Mouse (Mus musculus) thymus, adult 18-20 months (tissue): ENCODE data around the gene Vamp2.

Experiments used
- DNase-seq, 2 experiments: peaks; one replicate each; pipeline ENCODE4 v3.0.0; 2022; ENCODE audit warnings: mixed read lengths in 2 of 2

The Vamp2 gene

DNA sequence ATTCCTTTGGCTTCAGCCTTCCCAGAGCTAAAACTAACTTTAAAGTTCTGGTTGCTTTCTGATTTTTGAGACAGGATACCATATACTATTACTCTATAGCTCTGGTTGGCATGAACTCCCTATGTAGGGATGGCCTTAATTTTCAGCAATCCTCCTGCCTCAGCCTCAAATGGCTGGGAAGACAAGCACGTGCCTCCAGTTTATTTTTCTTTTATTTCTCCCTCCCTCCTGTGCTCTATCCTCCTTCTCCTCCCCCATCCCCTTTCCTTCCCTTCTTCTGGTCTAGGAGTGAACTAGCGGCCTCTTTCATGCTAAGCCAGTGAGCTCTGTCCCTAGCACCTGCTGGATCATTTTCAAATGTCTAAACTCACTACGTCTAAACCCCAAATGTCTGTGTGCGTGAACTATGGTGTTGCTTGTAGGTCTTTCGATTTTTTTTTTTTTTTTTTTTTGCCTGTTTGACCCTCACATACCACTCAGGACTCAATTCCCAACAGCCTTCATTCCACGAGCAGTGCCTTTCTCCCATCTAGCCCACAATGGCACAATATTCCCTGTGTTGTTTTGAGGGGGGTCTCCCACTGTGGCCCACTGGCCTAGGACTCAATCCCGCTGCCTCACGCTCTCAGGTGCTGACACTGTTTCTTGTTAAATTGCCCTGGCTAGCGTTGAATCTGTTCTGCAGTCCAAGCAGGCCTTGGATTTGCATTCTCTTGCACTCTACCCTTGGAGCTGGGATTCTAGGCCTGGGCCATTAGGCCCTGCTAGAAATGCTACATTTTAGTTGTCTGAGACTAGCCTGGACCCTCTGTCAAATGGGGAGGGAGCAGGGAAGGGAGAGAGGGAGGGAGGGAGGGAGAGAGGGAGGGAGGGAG is 23.8 kb upstream of the Vamp2 start:
- no peak for DNase-seq

GRCm38 (mm10) chr11:69065394-69065925 is 22.8 kb upstream of the Vamp2 start:
- DNase-seq: no peak

DNA sequence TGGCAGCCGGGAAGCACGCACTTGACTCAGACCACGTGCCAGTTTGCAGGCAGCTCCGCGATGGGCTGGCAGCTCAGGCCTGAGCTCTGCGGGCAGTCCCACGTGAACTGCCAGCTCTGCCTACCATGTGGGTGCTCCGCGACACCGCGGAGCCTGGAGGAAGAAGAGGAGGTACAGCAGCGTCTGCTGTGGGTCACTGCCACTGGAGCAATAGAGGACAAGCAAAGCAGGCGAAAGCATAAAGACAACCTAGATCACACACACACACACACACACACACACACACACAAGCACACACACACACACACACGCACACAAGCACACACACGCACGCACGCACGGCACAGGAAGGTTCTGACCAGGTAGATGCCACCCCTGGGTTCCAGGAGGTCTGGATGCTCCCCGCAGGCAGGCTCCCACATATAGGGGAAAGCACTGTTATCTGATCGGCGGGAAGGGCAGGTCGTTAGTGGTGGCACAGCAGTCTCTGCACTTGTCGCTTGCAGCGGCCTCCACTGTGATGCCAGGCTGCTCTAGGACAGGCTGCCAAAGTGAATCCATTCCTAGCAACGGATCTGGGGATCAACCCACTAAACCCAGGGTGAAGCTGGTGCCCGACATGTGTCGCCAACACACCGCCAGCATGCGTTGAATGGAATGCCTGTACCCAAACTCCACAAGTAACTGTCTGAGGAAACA is 22.0 kb upstream of the Vamp2 start:
- no peak for DNase-seq

GRCm38 (mm10) chr11:69066956-69067355 is 21.3 kb upstream of the Vamp2 start:
- peak; percentile 55 to 72 for DNase-seq

- no peak for DNase-seq
Measured at GRCm38 (mm10) chr11:69067601-69068000, 20.7 kb upstream of the Vamp2 start.

DNA sequence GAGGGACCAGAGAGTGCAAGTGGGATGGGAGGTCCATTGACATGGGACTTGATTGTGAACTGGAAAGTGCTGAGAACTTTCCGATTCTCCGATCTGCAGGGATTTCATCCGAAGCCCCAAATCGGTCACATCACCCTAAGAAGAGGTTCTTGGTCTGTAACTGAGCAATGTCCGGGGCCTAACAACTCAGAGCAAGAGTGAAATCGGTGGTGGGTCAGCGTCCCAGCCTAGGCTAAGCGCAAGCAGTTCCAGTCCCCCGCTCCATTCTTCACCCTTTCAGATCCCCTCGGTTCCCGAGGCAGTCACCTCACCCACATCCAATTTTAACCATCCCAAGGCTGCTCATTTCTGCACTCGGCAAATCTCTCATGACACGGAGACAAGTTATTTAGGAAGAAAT is 18.2 kb upstream of the Vamp2 start:
- no peak for DNase-seq

DNA sequence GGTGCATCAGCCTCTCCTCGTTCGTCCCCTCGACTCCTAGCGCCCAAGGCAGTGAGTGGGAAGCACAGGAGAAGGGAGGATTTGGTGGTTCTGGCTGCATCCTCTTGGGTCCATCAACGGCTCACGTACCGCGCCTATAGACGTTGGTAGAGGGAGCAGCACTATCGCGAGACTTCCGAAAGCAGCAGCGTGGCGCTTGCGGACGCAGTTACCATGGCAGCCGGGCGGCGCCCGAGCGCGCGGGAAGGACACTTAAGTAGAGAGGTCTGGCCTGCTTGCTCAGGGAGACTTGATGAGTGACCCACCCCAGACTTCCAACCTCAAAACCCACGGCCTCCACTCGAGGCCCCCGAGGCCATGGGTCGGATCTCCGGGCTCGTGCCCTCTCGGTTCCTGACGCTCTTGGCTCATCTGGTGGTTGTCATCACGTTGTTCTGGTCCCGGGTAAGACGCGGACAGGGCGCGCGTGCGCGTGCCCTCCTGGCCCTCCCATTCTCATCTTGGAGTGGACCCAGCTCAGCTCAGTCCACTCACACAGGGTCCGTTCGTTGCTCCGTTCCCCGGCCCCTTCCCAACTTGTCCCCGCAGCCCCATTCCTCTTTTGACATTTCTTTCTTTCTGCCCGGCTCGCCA is 17.6 kb upstream of the Vamp2 start, which contains the start of gene Tmem107:
Gene Tmem107, plus strand, starts transcription at position 217 of the 633 bp plus-strand sequence.
- peak; percentile 87 to 91 for DNase-seq

- DNase-seq: no peak
Measured at GRCm38 (mm10) chr11:69071262-69071661, 17.0 kb upstream of the Vamp2 start.

DNA sequence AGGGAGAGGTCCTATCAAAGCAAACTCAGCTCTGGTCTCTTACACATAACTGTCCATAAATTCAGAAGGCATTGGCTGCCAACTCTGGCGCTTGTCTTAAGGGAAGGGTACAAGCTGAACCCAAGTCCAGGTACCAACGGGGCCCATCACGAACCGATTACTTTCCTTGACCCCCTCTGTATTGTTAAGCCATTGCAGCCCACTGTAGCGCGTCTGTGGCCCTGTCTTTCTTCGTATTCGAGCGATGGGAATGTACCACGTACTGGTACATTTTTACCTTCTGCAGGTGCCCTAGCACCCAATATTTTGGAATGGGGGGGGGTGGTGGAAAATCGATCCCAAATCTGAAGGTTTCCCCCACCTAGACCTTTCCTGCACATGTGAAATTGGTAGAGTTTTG is 16.1 kb upstream of the Vamp2 start:
- no peak for DNase-seq

GRCm38 (mm10) chr11:69072666-69073064 is 15.6 kb upstream of the Vamp2 start:
- no peak for DNase-seq

DNA sequence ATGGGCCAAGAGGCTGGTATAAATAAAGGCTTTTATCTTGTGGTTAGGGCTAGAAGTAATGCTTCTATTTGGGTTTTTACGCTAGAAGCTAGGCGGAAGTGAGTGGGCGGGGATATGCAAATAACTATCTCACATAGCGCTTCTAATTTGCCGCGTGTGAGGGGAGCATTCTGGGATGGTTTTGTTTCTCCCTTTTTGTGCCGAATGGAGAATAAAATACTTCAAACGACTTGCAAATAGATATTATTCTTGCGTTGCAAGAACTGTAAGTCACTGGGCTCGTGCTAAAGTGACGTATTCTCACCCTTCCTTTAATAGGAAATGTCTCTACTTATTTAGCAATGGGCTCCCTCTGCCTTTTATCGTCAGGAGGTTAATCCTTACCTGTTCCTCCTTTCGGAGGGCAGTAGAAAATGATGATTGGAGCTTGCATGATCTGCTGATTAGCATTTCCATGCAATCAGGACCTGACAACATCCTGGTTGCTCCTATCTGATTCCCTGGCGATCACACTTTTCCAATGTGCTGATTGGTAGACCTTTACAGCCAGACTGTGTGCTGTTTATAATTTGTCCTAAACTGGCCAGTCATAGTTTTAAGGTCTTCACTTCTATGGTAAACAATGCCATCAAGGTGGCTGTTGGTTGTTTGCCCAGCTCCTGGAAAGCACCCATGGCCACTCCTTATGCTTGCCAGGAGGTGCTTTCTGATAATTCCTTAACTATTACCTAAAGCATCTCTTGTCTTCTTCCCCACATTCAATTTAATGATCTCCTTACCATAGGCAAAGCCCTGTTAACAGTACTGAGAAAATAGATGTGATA is 15.0 kb upstream of the Vamp2 start:
- DNase-seq: peak in 1 of 2 experiments; percentile 77

DNA sequence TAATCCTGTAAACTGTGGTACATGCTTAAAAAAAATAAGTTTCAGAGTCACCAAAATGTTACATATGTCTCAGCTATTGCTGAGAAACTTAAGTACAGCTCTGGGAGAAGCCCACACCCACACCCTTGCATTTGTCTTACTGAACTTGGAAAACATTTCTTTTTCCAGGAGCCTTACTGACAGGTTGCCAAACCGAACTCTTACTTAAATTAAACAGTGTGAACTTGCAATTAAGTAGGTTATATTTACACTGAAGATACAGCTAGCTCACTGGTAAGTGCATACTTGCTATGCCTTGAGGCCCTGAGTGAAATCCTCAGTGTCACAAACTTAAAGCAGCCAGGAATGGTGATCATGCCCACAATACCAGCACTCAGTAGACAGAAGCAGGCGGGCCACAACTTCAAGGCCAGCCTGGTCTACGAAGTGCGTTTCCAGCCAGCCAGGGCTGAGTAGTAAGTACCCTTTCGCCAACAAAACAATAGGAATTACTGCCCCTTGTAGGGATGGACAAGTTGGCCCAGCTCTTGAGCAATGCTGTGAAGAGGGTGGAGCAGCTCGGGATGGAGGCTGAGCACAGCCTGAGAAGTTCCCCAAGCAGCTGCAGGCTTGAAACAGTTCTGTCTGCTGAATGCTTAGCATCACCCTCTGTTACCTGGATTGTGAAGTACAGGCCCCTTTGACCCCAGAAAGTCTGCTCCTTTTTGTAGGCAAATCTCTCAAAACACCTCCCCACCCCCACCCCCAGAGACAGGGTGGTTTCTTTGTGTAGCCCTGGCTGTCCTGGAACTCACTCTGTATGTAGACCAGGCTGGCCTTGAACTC is 14.1 kb upstream of the Vamp2 start:
- DNase-seq: no peak

DNA sequence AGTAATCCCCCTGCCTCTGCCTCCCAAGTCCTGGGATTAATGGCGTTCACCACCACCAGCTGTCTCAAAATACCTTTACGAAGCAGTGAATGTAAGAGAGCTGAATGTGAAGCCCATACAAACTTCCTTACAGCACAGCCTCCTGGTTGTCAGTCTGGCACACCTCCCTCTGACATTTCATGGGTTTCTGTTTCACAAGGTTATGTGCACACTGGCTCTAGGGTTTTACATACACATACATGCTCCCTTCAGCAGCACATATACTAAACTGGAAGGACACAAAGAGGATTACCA is 13.6 kb upstream of the Vamp2 start:
- no peak for DNase-seq

- no peak for DNase-seq
Measured at GRCm38 (mm10) chr11:69075764-69076479, 12.4 kb upstream of the Vamp2 start.

GRCm38 (mm10) chr11:69076572-69076971 is 11.7 kb upstream of the Vamp2 start:
- DNase-seq: no peak

DNA sequence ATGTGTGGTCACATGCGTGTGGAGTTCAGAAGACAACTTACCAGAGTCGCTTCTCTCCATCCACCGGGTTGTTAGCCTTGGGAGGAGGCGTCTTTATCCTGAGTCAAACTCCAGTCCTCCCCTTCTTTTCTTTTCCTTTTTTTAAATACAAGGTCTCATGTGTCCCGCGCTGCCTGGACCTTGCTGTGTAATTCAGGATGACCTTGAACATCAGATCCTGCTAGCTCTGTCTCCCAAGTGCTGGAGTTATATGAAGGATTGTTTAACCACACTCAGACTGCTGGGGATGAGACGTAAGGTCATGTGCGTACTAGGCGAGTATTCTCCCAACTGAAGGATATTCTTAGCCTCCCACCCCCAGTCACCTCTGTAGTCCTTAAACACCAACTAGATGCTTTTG is 11.0 kb upstream of the Vamp2 start:
- no peak for DNase-seq

DNA sequence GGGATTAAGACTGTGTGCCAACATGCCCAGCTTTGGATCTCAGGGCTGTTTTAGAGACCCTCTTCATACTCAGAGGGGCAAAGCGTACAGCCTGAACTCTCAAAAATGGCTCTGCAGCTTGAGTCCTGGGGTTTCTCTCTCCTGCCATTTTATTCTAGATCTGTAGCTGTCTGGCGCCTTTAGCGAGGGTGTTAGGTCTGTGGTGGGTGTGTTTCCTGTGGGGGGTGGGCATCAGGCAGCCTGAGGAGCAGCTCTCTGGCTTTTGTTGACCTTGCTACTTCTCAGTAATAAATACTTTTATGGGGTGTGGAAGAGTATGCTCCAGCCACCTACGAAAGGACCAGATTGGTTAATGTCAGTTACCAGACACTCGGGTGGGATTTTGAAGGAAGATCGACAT is 10.2 kb upstream of the Vamp2 start:
- DNase-seq: no peak

DNA sequence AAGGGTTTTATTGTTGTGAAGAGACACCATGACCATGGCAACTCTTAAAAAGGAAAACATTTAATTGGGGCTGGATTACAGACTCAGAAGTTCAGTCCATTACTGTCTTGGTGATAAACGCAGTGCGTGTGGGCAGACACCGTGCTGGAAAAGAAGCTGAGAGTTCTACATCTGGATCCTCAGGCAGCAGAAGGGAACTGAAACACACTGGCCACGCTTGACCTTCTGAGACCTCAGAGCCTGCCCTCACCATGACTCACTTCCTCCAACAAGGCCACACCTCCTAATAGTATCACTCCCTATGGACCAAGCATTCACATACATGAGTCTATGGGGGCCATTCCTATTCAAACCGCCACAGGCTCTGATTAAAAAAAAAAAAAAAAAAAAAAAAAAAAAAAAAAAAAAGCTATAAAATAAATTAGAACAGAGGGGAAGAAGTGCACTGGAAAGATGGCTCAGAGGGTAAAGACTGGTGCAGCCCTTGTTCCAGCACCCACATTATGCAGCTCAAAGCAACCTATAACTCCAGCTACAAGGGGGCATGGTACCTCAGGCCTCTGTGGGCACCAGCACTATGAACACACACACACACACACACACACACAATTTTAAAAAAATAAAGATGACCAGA is 9.4 kb upstream of the Vamp2 start:
- DNase-seq: no peak

DNA sequence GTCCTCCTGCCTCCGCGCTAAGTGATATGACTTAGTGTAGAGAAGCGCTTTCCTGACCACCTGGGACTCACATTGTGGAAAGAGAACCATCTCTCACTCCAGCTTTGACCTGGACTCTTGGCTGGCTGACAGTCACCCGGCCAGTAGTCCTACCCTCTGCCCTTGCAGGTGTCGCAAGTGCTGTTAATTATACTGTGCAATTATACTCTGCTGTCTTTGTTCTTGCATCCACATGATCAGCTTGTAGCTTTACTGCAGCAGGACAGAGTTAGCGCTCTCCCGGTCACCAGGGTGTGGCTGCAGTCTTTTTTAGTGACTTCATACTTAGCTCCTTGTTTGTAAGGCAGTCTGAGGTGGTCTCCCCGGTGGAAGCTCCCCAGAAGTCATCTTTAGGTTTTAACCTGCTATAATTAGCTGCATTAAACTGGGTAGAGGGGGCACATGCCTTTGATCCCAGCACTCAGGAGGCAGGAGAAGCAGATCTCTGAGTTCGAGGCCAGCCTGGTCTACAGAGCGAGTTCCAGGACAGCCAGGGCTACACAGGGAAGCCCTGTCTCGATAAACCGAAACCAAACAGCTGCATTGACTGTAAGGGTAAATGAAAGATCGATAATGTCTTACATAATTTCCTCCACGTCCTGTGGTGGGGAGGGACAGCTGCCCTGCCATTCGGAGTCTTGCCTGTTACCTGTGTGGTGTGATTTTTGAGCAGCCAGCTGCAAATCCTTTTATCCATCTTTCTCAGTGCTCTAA is 8.0 kb upstream of the Vamp2 start:
- DNase-seq: no peak

DNA sequence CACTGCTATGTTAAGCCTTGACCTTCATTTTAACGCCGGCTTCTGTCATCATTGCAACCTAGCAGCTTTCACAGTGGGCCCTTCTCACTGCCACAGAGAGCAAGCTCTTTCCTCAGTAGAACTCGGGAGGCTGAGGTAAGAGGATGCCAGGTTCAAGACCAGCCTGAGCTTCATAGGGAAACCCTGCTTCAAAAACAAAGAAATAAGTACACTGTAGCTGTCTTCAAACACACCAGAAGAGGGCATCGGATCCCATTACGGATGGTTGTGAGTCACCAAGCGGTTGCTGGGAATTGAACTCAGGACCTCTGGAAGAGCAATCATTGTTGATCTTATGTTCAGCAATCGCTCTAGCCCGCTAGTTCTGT is 7.5 kb upstream of the Vamp2 start:
- no peak for DNase-seq
